Mouse (Mus musculus): ENCODE measurements at regions not wholly inside any gene's neighbourhood (a gene's known extent, or its start where the extent isn't known, plus 50 kb on each side); places are given as distances from the start of the nearest gene placed in this dataset.

DNA sequence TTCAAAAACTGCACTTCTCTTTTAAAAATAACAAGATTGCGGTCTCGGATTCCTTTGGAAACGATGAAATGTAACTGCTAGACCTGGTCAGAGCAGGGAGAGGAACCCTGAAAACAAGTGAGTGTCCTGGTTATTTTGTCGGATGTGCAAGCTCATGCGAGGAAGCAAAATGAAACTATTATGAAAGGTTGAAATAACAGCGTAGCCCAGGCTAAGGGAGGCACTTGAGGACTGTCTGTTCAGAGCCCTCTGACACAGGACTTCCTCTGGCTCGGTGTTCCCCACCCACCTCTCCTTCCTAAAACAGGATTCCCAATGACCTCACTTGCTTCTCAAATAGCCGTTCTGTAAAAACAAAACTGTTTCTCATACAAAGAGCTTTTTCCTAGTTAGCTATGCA lies 51.3 kb upstream of the S1pr1 start:
- Histone ChIP-seq H3K9me3 (no peaks in the 10 kb centered on the region), H3K27me3 (no peaks in the 10 kb centered on the region), H3K4me1 (no peaks in the 10 kb centered on the region), H3K4me2 (replicated peaks) (no peak overlapping the region), H3K27ac (replicated peaks) (no peak overlapping the region), H3K9ac (replicated peaks) (no peak overlapping the region), H3K36me3 (no peaks in the 10 kb centered on the region), H3K4me3 (no peak overlapping the region)
- no peak for ATAC-seq (ENCODE audit: low FRiP score, low read depth)
- 83% methylated on average over 8 of the region's 8 CpGs for WGBS

GRCm38 (mm10) chr3:115768290-115768689 lies 53.4 kb upstream of the S1pr1 start:
- H3K36me3 ChIP-seq: no peaks in the 10 kb centered on the region
- H3K27me3 ChIP-seq: no peaks in the 10 kb centered on the region
- no peaks in the 10 kb centered on the region for H3K9me3 ChIP-seq
- no peak overlapping the region for H3K27ac ChIP-seq (replicated peaks)
- no peak for ATAC-seq (ENCODE audit: low FRiP score, low read depth)
- WGBS: 81% methylated on average over 1 of the region's 1 CpGs
- H3K4me2 ChIP-seq (replicated peaks): no peak overlapping the region
- H3K4me3 ChIP-seq: no peak overlapping the region
- no peak overlapping the region for H3K9ac ChIP-seq (replicated peaks)
- no peaks in the 10 kb centered on the region for H3K4me1 ChIP-seq

DNA sequence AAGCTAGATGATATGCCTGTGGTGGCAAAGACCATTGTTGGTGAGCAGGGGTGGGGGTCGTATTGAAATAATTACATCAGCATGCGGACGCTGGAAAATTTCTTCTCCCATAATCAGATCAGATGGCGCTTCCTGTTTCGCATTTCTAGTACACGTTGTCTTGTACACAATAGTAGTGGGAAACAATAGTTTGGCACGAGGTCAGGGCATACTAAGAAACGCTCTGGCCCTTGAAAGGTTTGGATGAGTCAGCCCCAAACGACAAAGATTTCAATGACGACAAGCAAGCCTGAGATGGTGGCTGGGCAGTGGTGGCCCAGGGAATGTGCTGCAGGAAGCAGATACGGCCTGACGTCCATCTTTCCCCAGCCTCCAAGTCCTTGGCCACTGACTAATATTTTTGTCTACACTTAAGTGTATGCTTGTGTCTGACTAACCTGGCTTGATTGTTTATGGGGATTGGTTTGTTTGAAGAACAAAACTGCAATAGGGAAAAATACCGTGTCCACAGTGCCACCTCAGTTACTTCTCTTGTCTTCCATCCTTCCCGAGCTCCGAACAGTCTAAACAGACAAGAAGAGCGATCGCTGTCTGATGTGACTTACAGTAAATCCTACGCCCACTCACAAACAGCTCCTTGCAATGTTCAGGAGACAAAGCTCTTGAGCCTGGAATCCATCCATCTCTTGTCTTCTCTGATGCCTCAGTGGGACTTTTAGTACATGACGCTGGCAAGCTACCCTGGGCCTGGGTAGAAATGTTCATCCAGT lies 54.1 kb upstream of the S1pr1 start:
- no peak overlapping the region for H3K9ac ChIP-seq (replicated peaks)
- no peaks in the 10 kb centered on the region for H3K9me3 ChIP-seq
- no peak overlapping the region for H3K4me2 ChIP-seq (replicated peaks)
- ATAC-seq (ENCODE audit: low FRiP score, low read depth): no peak
- WGBS: 80% methylated on average over 19 of the region's 19 CpGs
- H3K36me3 ChIP-seq: no peaks in the 10 kb centered on the region
- H3K4me3 ChIP-seq: no peak overlapping the region
- no peaks in the 10 kb centered on the region for H3K27me3 ChIP-seq
- no peaks in the 10 kb centered on the region for H3K4me1 ChIP-seq
- H3K27ac ChIP-seq (replicated peaks): no peak overlapping the region

DNA sequence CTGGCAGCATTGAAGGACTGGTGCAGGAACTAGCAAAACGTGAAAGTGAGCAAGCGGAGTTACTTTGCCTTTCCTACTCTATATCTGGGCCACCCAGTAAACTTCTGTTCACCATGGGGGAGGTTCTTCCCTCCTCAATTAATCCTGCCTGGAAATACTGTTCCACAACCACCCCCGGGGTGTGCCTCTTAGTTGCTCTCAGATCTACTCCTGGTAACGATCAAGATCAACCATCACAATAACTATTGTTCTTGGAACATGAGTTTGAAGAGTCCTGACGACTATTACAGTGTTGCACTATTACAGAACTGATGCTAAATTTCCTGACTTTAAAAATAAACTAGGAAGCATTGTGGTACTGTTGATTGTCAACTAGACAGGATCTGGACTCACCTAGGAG lies 57.8 kb upstream of the S1pr1 start:
- Histone ChIP-seq H3K27ac (replicated peaks) (no peak overlapping the region), H3K9ac (replicated peaks) (no peak overlapping the region), H3K9me3 (no peaks in the 10 kb centered on the region), H3K36me3 (no peaks in the 10 kb centered on the region), H3K4me1 (peaks cover 10% of the 10 kb centered on the region), H3K4me3 (no peak overlapping the region), H3K4me2 (replicated peaks) (no peak overlapping the region), H3K27me3 (no peaks in the 10 kb centered on the region)
- no peak for ATAC-seq (ENCODE audit: low FRiP score, low read depth)
- 81% methylated on average over 5 of the region's 5 CpGs for WGBS

- WGBS: 39% methylated on average over 8 of the region's 8 CpGs
- H3K4me2 ChIP-seq (replicated peaks): peak overlapping the region; percentile 15
- no peaks in the 10 kb centered on the region for H3K27me3 ChIP-seq
- no peak overlapping the region for H3K9ac ChIP-seq (replicated peaks)
- no peaks in the 10 kb centered on the region for H3K36me3 ChIP-seq
- H3K4me3 ChIP-seq: no peak overlapping the region
- H3K27ac ChIP-seq (replicated peaks): peak overlapping the region; percentile 63
- H3K4me1 ChIP-seq: peaks cover 10% of the 10 kb centered on the region
- H3K9me3 ChIP-seq: no peaks in the 10 kb centered on the region
- ATAC-seq (ENCODE audit: low FRiP score, low read depth): peak; percentile 87
Observed at GRCm38 (mm10) chr3:115774321-115774720, 59.4 kb upstream of the S1pr1 start.

GRCm38 (mm10) chr3:115774723-115775122 lies 59.9 kb upstream of the S1pr1 start:
- peak; percentile 45; the same call in 1 of the 2 replicates for ATAC-seq (ENCODE audit: low FRiP score, low read depth)
- no peaks in the 10 kb centered on the region for H3K27me3 ChIP-seq
- peak overlapping the region; percentile 15 for H3K4me2 ChIP-seq (replicated peaks)
- no peak overlapping the region for H3K9ac ChIP-seq (replicated peaks)
- H3K4me3 ChIP-seq: no peak overlapping the region
- peak overlapping the region; percentile 63 for H3K27ac ChIP-seq (replicated peaks)
- peaks cover 10% of the 10 kb centered on the region for H3K4me1 ChIP-seq
- WGBS: 53% methylated on average over 4 of the region's 4 CpGs
- no peaks in the 10 kb centered on the region for H3K36me3 ChIP-seq
- H3K9me3 ChIP-seq: no peaks in the 10 kb centered on the region

- Histone ChIP-seq H3K27me3 (no peaks in the 10 kb centered on the region), H3K27ac (replicated peaks) (no peak overlapping the region), H3K36me3 (no peaks in the 10 kb centered on the region), H3K4me2 (replicated peaks) (no peak overlapping the region), H3K9ac (replicated peaks) (no peak overlapping the region), H3K4me3 (no peak overlapping the region), H3K4me1 (peaks cover 12% of the 10 kb centered on the region), H3K9me3 (no peaks in the 10 kb centered on the region)
- no peak for ATAC-seq (ENCODE audit: low FRiP score, low read depth)
- 85% methylated on average over 10 of the region's 10 CpGs for WGBS
Observed at GRCm38 (mm10) chr3:115779144-115779890, 64.4 kb upstream of the S1pr1 start.

GRCm38 (mm10) chr3:115779906-115780305 lies 65.0 kb upstream of the S1pr1 start:
- no peak for ATAC-seq (ENCODE audit: low FRiP score, low read depth)
- Histone ChIP-seq H3K9me3 (no peaks in the 10 kb centered on the region), H3K4me1 (peaks cover 6% of the 10 kb centered on the region; the same call in 1 of the 2 replicates), H3K4me3 (no peak overlapping the region), H3K36me3 (no peaks in the 10 kb centered on the region), H3K9ac (replicated peaks) (no peak overlapping the region), H3K27ac (replicated peaks) (no peak overlapping the region), H3K27me3 (no peaks in the 10 kb centered on the region), H3K4me2 (replicated peaks) (no peak overlapping the region)
- WGBS: 93% methylated on average over 5 of the region's 5 CpGs

DNA sequence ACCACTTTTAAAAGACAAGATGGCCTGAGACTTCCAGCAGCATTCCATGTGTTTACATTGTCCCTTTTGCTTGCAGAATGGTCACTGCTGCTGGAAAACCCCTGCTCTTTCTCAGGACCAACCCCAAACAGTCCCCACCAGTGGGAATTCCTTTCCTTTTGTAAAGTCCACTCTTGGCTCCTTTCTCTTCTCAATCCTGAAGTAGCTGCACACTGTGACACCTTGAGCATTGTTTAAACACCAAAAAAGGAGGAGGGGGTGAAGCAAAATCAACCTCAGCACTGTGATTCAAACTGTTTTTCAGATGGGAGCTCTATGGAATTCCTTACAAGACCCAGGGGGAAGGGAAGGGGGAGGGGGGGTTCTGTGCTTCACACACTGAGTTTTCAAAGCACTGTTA lies 67.9 kb upstream of the S1pr1 start:
- no peaks in the 10 kb centered on the region for H3K36me3 ChIP-seq
- no peaks in the 10 kb centered on the region for H3K9me3 ChIP-seq
- no peak overlapping the region for H3K27ac ChIP-seq (replicated peaks)
- no peak overlapping the region for H3K4me2 ChIP-seq (replicated peaks)
- no peaks in the 10 kb centered on the region for H3K27me3 ChIP-seq
- peaks cover 6% of the 10 kb centered on the region; the same call in 1 of the 2 replicates for H3K4me1 ChIP-seq
- H3K9ac ChIP-seq (replicated peaks): no peak overlapping the region
- no peak for ATAC-seq (ENCODE audit: low FRiP score, low read depth)
- H3K4me3 ChIP-seq: no peak overlapping the region

DNA sequence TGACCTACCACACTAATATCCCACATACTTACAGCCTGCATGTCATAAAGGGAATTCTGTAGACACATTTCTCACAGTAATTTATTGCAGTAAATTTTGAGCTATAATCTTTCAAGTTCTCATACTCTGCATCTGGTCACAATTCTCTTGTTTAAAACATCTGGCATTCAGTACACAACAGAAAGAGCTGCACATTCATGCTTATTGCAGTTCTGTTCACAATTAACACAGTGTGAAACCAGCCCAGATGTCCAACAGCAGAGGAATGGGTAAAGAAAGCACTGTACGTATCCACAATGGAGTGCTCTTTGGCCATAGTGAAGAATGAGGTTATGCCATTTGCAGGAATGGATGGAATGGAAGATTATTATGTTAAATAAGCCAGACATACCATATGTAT lies 72.5 kb upstream of the S1pr1 start:
- Histone ChIP-seq H3K4me1 (peaks cover 6% of the 10 kb centered on the region; the same call in 1 of the 2 replicates), H3K27me3 (no peaks in the 10 kb centered on the region), H3K27ac (replicated peaks) (no peak overlapping the region), H3K4me3 (no peak overlapping the region), H3K9ac (replicated peaks) (no peak overlapping the region), H3K9me3 (no peaks in the 10 kb centered on the region), H3K4me2 (replicated peaks) (no peak overlapping the region), H3K36me3 (no peaks in the 10 kb centered on the region)
- ATAC-seq (ENCODE audit: low FRiP score, low read depth): no peak
- WGBS: 81% methylated on average over 1 of the region's 1 CpGs

DNA sequence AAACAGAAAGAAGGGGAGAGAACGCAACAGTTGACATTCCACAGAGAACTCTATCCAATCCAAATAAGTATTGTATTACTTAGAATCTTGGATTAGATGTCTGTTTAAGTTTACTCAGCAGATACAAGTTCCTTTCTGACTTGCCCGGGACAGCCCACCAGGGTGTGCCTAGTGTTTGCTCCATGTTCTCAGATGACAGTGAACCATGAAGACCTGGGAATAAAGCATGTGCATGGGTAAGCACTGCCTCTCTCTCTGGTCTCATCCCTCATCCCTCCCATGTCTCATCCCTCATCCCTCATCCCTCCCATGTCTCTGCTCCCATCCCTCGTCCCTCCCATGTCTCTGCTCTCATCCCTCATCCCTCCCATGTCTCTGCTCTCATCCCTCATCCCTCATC lies 73.7 kb upstream of the S1pr1 start:
- WGBS: 86% methylated on average over 3 of the region's 3 CpGs
- Histone ChIP-seq H3K9me3 (no peaks in the 10 kb centered on the region), H3K4me2 (replicated peaks) (no peak overlapping the region), H3K27me3 (no peaks in the 10 kb centered on the region), H3K27ac (replicated peaks) (no peak overlapping the region), H3K4me1 (no peaks in the 10 kb centered on the region), H3K36me3 (no peaks in the 10 kb centered on the region), H3K9ac (replicated peaks) (no peak overlapping the region), H3K4me3 (no peak overlapping the region)
- no peak for ATAC-seq (ENCODE audit: low FRiP score, low read depth)

- Histone ChIP-seq H3K36me3 (no peaks in the 10 kb centered on the region), H3K9ac (replicated peaks) (no peak overlapping the region), H3K4me3 (no peak overlapping the region), H3K4me1 (no peaks in the 10 kb centered on the region), H3K4me2 (replicated peaks) (no peak overlapping the region), H3K27ac (replicated peaks) (no peak overlapping the region), H3K9me3 (no peaks in the 10 kb centered on the region), H3K27me3 (no peaks in the 10 kb centered on the region)
- 89% methylated on average over 6 of the region's 6 CpGs for WGBS
- ATAC-seq (ENCODE audit: low FRiP score, low read depth): no peak
Observed at GRCm38 (mm10) chr3:115789063-115789462, 74.2 kb upstream of the S1pr1 start.

All from midbrain, embryonic 12.5 days (tissue).